Mouse (Mus musculus) neural tube, embryonic 11.5 days (tissue): Measurements from ENCODE around the gene Acot8. TPM values are rescaled to one million over a fixed set of nuclear protein-coding genes. Genes with fewer than 3 reads are reported as not detected.

ENCODE experiments used
- ATAC-seq: fragments of 200-750 bp; cut with Nextera tagmentation; 2 replicates; pipeline ENCODE4 v1.8.0; 2017; ENCODE audit warnings: moderate number of reproducible peaks, mild to moderate bottlenecking, moderate TSS enrichment, moderate library complexity; ENCODE audit not compliant: insufficient read depth, low FRiP score, low TSS enrichment
- DNase-seq: peaks from one replicate; pipeline ENCODE4 v3.0.0-alpha.2; 2015; ENCODE audit warnings: low spot score
- H3K27ac ChIP-seq: fragments of 300-500 bp; sonication (generic); 2 replicates; pipeline ENCODE4 v1.5.1; 2014; ENCODE audit warnings: low read depth, mild to moderate bottlenecking, low read length
- H3K27me3 ChIP-seq: fragments of 300-500 bp; sonication (generic); 2 replicates; pipeline ENCODE4 v1.6.1; 2014; ENCODE audit warnings: mild to moderate bottlenecking, low read length, mixed read lengths; ENCODE audit not compliant: control insufficient read depth, insufficient read depth
- H3K36me3 ChIP-seq: fragments of 300-500 bp; sonication (generic); 2 replicates; pipeline ENCODE4 v1.6.1; 2014; ENCODE audit warnings: mild to moderate bottlenecking, low read length, moderate library complexity, mixed read lengths; ENCODE audit not compliant: control insufficient read depth, insufficient read depth
- H3K4me1 ChIP-seq: fragments of 300-500 bp; sonication (generic); 2 replicates; pipeline ENCODE4 v1.6.1; 2014; ENCODE audit warnings: low read length, mixed read lengths; ENCODE audit not compliant: control insufficient read depth, insufficient read depth
- H3K4me2 ChIP-seq: fragments of 300-500 bp; sonication (generic); 2 replicates; pipeline ENCODE4 v1.6.1; 2014; ENCODE audit warnings: low read depth, mild to moderate bottlenecking, moderate library complexity
- H3K4me3 ChIP-seq: fragments of 300-500 bp; sonication (generic); 2 replicates; pipeline ENCODE4 v1.5.1; 2014; ENCODE audit warnings: low read depth, low read length
- H3K9ac ChIP-seq: fragments of 300-500 bp; sonication (generic); 2 replicates; pipeline ENCODE4 v1.6.1; 2014; ENCODE audit warnings: mild to moderate bottlenecking, low read length
- H3K9me3 ChIP-seq: fragments of 300-500 bp; sonication (generic); 2 replicates; pipeline ENCODE4 v1.6.1; 2016; ENCODE audit warnings: low read length; ENCODE audit not compliant: control insufficient read depth
- WGBS: fragments of 180-500 bp; shearing (Covaris S2); extraction: QIAGEN DNeasy Blood & Tissue Kit; methylation state at CpG from one replicate; pipeline ENCODE4 v1.1.7; 2014; 5-methylcytosine and 5-hydroxymethylcytosine counted together
- polyA plus RNA-seq: library from polyadenylated mRNA; unstranded; fragments of >200 nt; fragmentation: Nextera tagmentation; extraction: Ambion mirVana; gene quantifications from 2 replicates; pipeline ENCODE4 v1.2.1, GENCODE M21; 2014

The Acot8 gene
- polyA plus RNA-seq, 1 experiment from 2014 or later: 15.1 TPM

GRCm38 (mm10) chr2:164748191-164748590, 56.5 kb downstream of the Acot8 start:
- DNase-seq: no peak
- H3K9ac ChIP-seq: no peak overlapping the region
- no peak overlapping the region for H3K4me3 ChIP-seq
- no peaks in the 10 kb centered on the region for H3K36me3 ChIP-seq
- no peak for ATAC-seq
- no peaks in the 10 kb centered on the region for H3K9me3 ChIP-seq
- H3K4me1 ChIP-seq: peaks cover 10% of the 10 kb centered on the region
- 89% methylated on average over 4 of the region's 4 CpGs for WGBS
- no peak overlapping the region for H3K4me2 ChIP-seq
- H3K27me3 ChIP-seq: no peaks in the 10 kb centered on the region
- H3K27ac ChIP-seq: no peak overlapping the region

- Histone ChIP-seq H3K9ac (peak overlapping the region; percentile 82), H3K4me1 (peaks cover 10% of the 10 kb centered on the region), H3K27me3 (no peaks in the 10 kb centered on the region), H3K4me2 (peak overlapping the region; percentile 53), H3K27ac (no peak overlapping the region), H3K9me3 (no peaks in the 10 kb centered on the region), H3K36me3 (no peaks in the 10 kb centered on the region), H3K4me3 (peak overlapping the region; percentile 74)
- ATAC-seq: no peak
- WGBS: 56% methylated on average over 8 of the region's 8 CpGs
- DNase-seq: no peak
These were observed 58.0 kb downstream of the Acot8 start for GRCm38 (mm10) chr2:164746693-164747092.

GRCm38 (mm10) chr2:164745843-164746479, 58.7 kb downstream of the Acot8 start, which contains the start of the genes Wfdc3 and Dnttip1:
Gene Wfdc3, minus strand, starts transcription at chr2:164745931.
Gene Dnttip1, plus strand, starts transcription at chr2:164745983.
- Histone ChIP-seq H3K27ac (no peak within 1 kb of the TSS), H3K27me3 (no peaks in the 10 kb centered on the region), H3K4me3 (peak within 1 kb of the TSS; percentile 74), H3K9ac (peak within 1 kb of the TSS; percentile 82), H3K4me2 (peak within 1 kb of the TSS; percentile 53), H3K9me3 (no peaks in the 10 kb centered on the region), H3K36me3 (no peaks in the 10 kb centered on the region), H3K4me1 (peaks cover 10% of the 10 kb centered on the region)
- ATAC-seq: peak; percentile 91
- DNase-seq: peak; percentile 94
- under 1% methylated on average over 61 of the region's 70 CpGs for WGBS

- Histone ChIP-seq H3K9me3 (no peaks in the 10 kb centered on the region), H3K36me3 (no peaks in the 10 kb centered on the region), H3K27me3 (no peaks in the 10 kb centered on the region), H3K9ac (peak overlapping the region; percentile 82; the same call in 1 of the 2 replicates), H3K4me2 (peak overlapping the region; percentile 53), H3K4me1 (peaks cover 10% of the 10 kb centered on the region), H3K27ac (no peak overlapping the region), H3K4me3 (peak overlapping the region; percentile 74)
- 76% methylated on average over 13 of the region's 13 CpGs for WGBS
- ATAC-seq (no peak), DNase-seq (no peak)
These were observed 59.7 kb downstream of the Acot8 start for GRCm38 (mm10) chr2:164744987-164745386.

Other genes starting within 250 kb of the Acot8 start
- 8.4 and 13.8 TPM in 2 replicates for gene Wfdc2, start 242.5 kb downstream of the Acot8 start, polyA plus RNA-seq
- gene Spint3, start 231.4 kb downstream of the Acot8 start, polyA plus RNA-seq: not detected in 2 replicates
- not detected in 2 replicates for gene Wfdc6a, start 219.4 kb downstream of the Acot8 start, polyA plus RNA-seq
- not detected in 2 replicates for gene Eppin, start 211.3 kb downstream of the Acot8 start, polyA plus RNA-seq
- gene Wfdc6b, start 191.4 kb downstream of the Acot8 start, polyA plus RNA-seq: not detected in 2 replicates
- not detected in 2 replicates for gene Wfdc8, start 191.3 kb downstream of the Acot8 start, polyA plus RNA-seq
- not detected in 2 replicates for gene Wfdc16, start 166.1 kb downstream of the Acot8 start, polyA plus RNA-seq
- gene Wfdc10, start 148.8 kb downstream of the Acot8 start, polyA plus RNA-seq: not detected in 2 replicates
- not detected in 2 replicates for gene Wfdc9, start 148.3 kb downstream of the Acot8 start, polyA plus RNA-seq
- gene Wfdc11, start 130.8 kb downstream of the Acot8 start, polyA plus RNA-seq: not detected in 2 replicates
- gene Wfdc13, start 119.8 kb downstream of the Acot8 start, polyA plus RNA-seq: 0.30 TPM in 1 of 2 replicates, not detected in the other
- not detected in 2 replicates for gene Spint4, start 106.4 kb downstream of the Acot8 start, polyA plus RNA-seq
- not detected in 2 replicates for gene Spint5, start 89.6 kb downstream of the Acot8 start, polyA plus RNA-seq
- gene Wfdc3, start 59.0 kb downstream of the Acot8 start, polyA plus RNA-seq: 0.13 and 1.4 TPM in 2 replicates
- 67.9 and 77.0 TPM in 2 replicates for gene Dnttip1, start 58.9 kb downstream of the Acot8 start, polyA plus RNA-seq
- 449 and 453 TPM in 2 replicates for gene Ube2c, start 35.0 kb downstream of the Acot8 start, polyA plus RNA-seq
- 43.2 and 55.4 TPM in 2 replicates for gene Tnnc2, start 24.9 kb downstream of the Acot8 start, polyA plus RNA-seq
- 11.2 and 14.1 TPM in 2 replicates for gene Snx21, start 19.1 kb downstream of the Acot8 start, polyA plus RNA-seq
- 12.9 and 14.0 TPM in 2 replicates for gene Zswim3, start 216 bp upstream of the Acot8 start, polyA plus RNA-seq
- 22.9 and 23.2 TPM in 2 replicates for gene Zswim1, start 17.8 kb upstream of the Acot8 start, polyA plus RNA-seq
- not detected in 2 replicates for gene Spata25, start 23.7 kb upstream of the Acot8 start, polyA plus RNA-seq
- 87.9 and 88.6 TPM in 2 replicates for gene Ctsa, start 28.0 kb upstream of the Acot8 start, polyA plus RNA-seq
- gene Neurl2, start 28.6 kb upstream of the Acot8 start, polyA plus RNA-seq: 3.8 and 4.8 TPM in 2 replicates
- gene Pltp, start 52.8 kb upstream of the Acot8 start, polyA plus RNA-seq: 58.4 and 58.9 TPM in 2 replicates
- gene Pcif1, start 74.4 kb upstream of the Acot8 start, polyA plus RNA-seq: 68.0 and 76.6 TPM in 2 replicates
- 13.9 and 15.4 TPM in 2 replicates for gene Zfp335, start 106.9 kb upstream of the Acot8 start, polyA plus RNA-seq
- gene Mmp9, start 135.9 kb upstream of the Acot8 start, polyA plus RNA-seq: 1.2 and 2.1 TPM in 2 replicates
- 6.0 and 6.5 TPM in 2 replicates for gene Slc12a5, start 155.9 kb upstream of the Acot8 start, polyA plus RNA-seq
- 86.1 and 89.4 TPM in 2 replicates for gene Ncoa5, start 230.0 kb upstream of the Acot8 start, polyA plus RNA-seq